Mouse (Mus musculus) retina, adult 2 months (tissue): ENCODE measurements around the gene Nr5a2.

Experiments used
- DNase-seq: peaks from one replicate; pipeline ENCODE4 v3.0.0-alpha.2; 2012; ENCODE audit warnings: low read depth, low spot score

The Nr5a2 gene

DNA sequence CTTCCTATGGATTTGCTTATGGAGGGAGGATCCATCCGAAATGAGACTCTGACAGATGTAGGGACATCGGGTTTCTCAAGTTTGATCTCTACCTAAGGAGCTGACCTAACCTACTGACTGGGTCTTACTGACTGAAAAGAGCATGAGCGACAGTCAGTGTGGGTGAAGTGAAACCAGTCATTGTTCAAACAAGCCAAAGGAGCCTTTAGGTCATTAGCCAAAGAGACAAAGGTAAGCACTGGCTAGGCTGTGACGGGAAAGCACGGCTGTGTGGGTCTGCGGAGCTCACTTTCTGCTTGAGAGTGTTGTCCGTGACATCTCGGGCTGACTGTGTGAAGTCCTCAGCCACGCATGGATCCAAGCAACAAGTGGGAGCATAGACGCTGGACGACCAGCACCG lies 50.1 kb downstream of the Nr5a2 start:
- no peak for DNase-seq

DNA sequence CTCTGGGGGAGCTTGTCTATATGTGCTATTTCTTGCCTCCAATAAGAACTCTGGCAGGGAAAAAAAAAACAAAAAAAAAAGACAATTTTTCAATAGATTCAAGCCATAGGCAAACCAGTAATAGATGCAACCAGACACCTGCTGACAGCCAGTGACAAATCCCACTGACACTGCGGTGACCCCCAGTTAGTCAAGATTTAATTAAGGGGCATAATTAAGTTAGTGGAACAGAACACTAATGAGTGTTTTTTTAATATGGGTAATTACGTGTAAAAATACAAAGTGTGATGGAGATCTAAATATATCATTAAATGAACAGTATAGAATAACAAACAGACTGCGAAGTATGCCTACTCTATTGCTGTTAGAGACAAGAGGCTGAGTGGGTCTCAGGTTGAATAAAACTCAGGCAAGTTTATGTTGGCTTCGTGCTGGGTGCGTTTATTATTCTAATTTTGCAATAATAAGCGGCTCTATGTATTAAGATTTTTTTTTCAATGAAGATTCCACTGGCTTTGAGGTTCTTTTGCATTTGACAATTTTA lies 50.7 kb downstream of the Nr5a2 start:
- DNase-seq = no peak

DNA sequence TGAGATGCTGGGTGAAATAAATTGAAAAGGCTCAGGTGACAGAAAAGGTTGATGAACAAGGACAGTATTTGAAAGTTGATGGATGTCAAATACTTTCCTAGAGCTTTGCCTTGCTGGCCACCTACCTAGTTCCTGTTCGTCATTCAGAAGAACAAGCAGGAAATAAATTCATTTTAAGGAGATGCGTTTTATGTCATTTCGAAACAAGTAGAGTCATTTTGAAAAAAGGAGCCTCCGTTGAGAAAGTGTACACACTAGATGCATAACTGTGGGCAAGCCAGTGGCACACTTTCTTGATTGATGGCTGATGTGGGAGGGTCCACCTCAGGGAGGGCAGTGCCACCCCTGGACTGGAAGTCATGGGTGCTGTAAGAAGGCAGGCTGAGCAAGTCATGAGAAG lies 62.1 kb downstream of the Nr5a2 start:
- no peak for DNase-seq

GRCm38 (mm10) chr1:136896351-136896750 lies 63.9 kb downstream of the Nr5a2 start:
- DNase-seq = no peak

- no peak for DNase-seq
Observed at GRCm38 (mm10) chr1:136895877-136896276, 64.4 kb downstream of the Nr5a2 start.

GRCm38 (mm10) chr1:136894753-136895152 lies 65.5 kb downstream of the Nr5a2 start:
- no peak for DNase-seq

DNA sequence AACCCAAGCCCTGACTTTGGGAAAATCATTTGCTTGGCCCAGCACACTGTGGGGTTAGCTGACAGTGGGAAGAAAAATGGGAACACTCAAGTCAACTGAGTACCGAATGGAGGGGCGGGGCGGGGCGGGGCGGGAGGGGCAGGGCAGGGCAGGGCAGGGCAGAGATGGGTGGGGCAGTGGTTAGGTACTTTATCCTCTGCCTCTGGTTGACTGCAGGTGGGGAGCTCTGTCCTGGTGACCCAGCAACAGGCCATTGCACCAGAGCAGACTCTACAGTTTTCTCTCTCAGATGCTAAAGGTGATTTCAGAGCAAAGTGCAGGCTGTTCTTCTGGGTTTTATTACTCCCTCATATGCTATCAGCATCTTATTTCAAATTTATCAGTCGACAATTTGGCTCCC lies 67.1 kb downstream of the Nr5a2 start:
- DNase-seq = no peak

GRCm38 (mm10) chr1:136890439-136890838 lies 69.8 kb downstream of the Nr5a2 start:
- no peak for DNase-seq

DNA sequence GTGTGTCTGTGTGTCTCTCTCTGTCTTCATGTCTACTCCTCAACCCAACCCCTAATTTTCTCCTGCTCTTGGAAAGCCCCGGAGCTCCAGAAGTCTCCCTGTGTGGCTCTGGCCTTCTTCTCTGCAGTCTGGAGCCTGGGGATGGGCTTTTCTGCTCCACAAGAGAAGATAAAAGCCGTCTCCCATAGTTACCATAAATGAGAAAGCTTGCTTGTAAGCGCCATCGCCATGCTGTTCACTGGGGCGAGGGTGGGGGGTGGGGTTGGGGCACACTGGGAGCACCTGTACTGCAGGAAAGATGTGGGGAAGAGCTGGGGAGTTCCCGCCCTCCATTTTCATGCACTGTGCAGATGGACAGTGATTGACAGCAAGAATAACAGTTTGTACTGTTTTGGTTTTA lies 71.5 kb downstream of the Nr5a2 start:
- DNase-seq = no peak

GRCm38 (mm10) chr1:136886678-136887077 lies 73.6 kb downstream of the Nr5a2 start:
- DNase-seq = no peak

DNA sequence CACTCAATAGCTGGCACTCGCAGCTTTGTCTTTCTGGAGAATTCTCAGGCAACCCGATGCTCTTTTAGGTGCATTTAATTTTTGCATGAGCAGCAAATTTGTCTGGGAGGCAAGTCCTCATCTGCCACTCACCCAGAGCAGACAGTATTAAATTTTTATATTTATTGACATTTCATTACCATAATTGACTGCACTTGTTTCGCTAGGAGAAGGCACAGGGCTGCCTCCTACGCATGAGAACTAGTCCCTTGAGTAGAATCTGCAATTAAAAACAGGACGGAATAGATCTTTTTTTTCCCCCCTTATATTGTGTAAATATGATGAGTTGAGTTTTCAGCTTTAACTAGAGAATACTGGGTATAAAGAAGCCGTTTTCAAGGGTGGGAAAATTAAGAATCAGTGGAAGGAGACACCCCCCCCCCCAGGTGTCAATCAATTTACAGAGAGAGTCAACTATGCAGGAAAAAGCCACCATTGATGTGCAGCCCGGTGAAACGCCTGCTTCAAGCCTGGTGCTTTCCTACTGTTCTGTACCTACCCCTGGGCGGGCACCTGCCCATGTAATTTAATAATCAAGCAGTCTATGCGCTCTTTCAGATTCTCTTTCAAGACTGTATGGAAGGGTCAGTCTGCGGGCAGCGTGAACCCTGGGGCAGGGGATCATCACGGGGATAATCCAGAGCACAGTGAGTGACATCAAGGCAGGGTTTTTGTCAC lies 76.6 kb downstream of the Nr5a2 start:
- no peak for DNase-seq

DNA sequence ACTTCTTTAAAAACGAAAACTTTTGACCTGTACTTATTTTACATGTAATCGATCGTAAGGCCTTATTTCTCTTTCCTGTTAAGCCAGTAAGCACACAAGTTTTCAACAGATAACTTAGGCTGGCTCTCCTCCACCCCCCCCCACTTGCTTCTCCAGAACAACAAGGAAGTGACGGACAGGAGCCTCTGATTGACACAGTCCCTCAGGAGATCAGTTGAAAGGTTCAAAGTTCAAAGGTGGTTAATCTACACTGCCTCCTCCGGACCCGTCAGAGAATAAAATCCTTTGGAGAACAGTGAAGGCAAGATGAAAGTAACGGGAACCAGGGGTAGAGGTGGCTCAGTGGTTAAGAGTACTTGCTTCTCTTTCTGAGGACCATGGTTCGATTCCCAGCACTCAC lies 80.0 kb downstream of the Nr5a2 start:
- DNase-seq = no peak

- no peak for DNase-seq
Observed at GRCm38 (mm10) chr1:136875006-136875405, 85.2 kb downstream of the Nr5a2 start.

GRCm38 (mm10) chr1:136868955-136869354 lies 91.3 kb downstream of the Nr5a2 start:
- DNase-seq = no peak

GRCm38 (mm10) chr1:136868285-136868684 lies 92.0 kb downstream of the Nr5a2 start:
- DNase-seq = no peak

DNA sequence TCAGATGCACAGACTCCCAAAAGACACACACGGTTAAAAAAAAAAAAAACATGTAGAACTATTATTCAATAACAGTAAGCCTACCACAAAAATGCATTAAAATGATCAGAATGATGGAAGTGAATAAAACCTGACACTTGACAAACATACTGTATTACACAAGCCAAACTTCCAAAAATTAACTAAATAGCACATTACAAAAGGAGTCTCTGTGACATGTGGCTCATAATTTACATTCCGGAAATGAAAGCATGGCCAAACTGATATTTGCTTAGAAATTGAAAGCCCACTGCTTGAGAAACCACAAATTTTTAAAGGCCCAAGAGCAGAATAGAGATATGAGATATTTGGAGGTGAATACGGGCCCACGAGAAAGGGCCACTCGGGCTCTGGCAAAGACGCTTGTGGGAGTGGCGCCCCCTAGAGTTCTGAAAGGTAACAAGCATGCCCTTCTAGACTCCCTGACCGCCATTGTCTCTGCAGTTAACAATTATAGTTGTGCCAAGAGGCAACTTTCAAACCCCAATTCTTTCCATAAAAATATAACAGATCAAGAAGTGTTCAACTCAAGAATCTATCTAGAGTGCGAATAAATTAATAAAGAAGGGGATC lies 93.7 kb downstream of the Nr5a2 start:
- no peak for DNase-seq

GRCm38 (mm10) chr1:136863209-136863608 lies 97.0 kb downstream of the Nr5a2 start:
- no peak for DNase-seq

- no peak for DNase-seq
Observed at GRCm38 (mm10) chr1:136859454-136859853, 100.8 kb downstream of the Nr5a2 start.

GRCm38 (mm10) chr1:136858724-136859123 lies 101.5 kb downstream of the Nr5a2 start:
- DNase-seq = no peak

DNA sequence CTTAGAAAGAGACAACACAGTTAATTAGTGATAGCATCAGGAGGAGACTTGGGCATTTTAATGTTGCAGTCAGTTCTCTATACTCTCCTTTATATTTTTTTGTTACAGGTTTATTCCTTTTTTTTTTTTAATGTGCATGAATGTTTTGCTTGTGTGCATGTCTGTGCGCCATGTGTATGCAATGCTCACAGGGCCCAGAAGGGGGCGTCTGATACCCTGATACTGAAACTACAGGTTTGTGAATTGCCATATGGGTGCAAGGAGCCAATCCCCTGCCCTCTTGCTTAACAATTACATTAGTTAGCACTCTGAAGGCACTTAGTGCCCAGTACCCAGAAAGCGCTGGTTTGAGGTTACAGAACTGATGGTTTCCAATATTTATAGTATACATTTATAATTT lies 104.1 kb downstream of the Nr5a2 start:
- DNase-seq = no peak

- DNase-seq = no peak
Observed at GRCm38 (mm10) chr1:136848791-136849190, 111.5 kb downstream of the Nr5a2 start.

DNA sequence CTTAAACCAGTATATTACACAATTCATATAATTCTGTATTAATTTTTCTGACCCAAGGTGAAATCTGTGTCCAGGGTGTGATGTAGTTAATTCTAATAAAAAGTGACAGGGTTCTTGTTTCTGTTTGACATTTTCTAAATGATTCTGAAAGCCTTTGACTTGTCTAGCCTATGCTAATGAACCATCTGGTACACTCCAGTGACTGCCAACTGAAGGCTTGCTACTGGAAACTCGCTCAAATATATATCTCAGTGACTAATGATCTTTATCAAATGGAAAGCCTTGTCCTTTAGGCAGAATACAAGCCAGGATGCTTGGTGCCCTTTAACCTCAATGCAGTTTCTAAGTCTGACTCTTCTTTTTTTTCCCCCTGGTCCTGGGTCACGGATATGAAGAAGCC lies 114.2 kb downstream of the Nr5a2 start:
- DNase-seq = no peak

DNA sequence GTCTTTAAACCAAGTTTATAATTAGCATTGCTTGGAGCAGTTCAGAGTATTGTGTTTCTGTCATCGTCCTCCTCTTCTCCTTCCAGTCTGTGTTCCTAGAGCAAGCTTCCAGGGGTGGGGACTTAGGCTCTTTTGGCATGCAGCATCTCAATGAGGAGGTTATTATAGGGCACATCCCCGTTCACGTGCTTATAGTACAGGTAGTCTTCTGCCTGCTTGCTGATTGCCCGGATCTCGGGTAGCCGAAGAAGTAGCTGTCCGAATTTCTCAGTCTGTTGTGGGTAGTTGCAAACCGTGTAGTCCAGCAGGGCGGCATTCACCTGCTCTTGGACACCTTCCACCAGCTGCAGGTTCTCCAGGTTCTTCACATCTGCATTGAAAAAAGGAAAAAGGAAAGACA lies 114.9 kb downstream of the Nr5a2 start:
- no peak for DNase-seq
